Mouse (Mus musculus): ENCODE results near the gene Cebpg. TPM values are rescaled to one million over a fixed set of nuclear protein-coding genes. Genes with fewer than 3 reads are reported as not detected.

Cebpg gene
- total RNA-seq, 2 experiments from 2014 or later: 27.8 to 29.1 TPM

DNA sequence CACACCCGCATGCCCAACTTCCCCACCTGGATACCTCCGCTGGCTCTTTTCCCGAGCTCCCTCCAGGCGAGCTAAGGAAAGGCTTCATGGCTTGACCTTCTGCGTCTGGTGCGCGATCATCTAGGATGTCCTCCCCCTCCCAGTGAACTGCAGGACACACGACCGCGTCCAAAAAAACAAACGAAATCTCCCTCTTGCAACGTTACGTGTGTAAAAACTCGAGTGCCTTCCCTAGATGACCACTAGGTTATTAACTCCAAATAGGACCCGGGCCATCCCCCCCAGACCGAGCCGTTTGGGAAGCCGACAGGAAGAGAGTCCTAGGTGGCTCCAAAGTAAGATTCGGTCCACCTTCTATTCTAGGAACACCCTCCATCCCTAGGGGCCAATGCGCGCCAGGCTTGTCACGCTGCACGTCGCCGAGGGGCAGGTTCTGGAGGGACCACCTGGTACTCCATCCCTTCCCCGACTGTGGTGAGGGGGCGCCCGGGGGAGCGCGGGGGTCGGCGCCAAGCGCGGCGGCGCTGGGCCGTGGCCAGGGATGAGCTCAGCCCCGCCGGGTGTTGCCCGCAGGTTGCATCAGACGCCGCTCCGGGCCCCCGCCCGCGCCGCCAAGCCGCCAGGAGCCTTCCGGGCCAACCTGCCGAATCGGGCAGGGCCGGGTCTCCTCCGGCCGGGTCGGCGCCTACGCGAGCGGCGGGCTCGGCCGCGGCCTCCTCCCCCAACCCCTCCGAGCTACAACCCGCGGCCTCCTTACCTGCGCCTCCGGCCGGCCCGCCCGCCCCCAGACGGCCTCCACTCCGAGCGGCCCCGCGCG lies 546 bp downstream of the Cebpg start:
- DNase-seq: peak; percentile 63 to 72
- intact Hi-C loops (cut with DNase I): loop anchor here (2.0 to 5.0 kb wide), 2 partner anchors 25 to 61 kb away; partner anchors contain the start of gene Cebpa

DNA sequence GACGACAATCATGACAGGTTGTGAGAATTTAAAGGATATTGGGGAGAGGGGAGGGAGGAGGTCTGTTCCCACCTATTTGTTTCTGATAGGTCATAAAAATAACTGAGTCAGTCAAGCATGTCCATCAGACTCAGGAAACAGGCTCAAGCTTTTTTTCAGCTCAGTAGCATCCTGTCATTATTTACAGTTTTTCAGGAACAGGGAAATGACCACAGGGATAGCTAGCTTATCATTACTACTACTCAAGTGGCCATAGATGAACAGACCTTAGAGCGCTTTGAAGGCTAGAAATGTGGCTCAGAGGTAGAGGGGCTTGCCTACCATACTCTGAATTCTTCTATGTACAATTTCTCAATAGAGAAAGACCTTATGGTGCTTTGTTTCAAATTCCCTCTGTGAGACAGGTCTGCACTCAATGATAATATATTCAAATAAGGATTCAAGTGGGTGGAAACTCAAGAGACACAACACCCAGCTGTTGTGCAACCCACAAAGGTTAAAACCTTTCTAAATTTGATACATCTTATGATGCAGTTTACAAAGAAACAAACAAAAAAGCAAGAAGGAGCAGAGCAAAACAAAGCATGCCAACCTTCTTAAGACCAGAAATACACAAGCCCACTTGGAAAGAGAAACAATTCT lies 1.3 kb downstream of the Cebpg start:
- no peak for DNase-seq
- intact Hi-C loops (cut with DNase I): loop anchor here (5.0 kb wide), 1 partner anchor 62 kb away; the partner anchor contains the start of gene Cebpa

- intact Hi-C loops (cut with DNase I): no loop called here
- DNase-seq: no peak
Measured at GRCm38 (mm10) chr7:35054286-35054685, 2.1 kb downstream of the Cebpg start.

DNA sequence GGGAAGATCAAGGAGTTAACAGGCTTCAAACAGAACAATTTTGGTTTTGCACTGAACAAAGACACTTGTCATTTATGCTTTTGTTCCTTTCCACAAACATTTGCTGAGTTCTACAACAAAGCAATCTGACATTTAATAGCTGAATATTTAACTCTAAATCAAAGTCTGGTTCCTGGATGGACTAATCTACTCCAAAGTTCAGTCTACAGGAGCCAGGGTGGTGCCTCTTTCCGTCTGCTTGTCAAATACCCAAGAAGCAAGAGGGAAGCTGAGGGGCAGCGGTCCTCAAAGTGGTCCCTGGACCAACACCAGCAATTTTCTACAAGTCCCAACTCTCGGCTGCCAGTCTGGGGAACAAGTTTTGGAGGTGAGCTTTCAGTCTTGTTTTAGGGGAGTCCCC lies 3.2 kb downstream of the Cebpg start:
- intact Hi-C loops (cut with DNase I): no loop called here
- no peak for DNase-seq

GRCm38 (mm10) chr7:35050540-35050939 lies 5.8 kb downstream of the Cebpg start:
- DNase-seq: no peak
- intact Hi-C loops (cut with DNase I): no loop called here

- intact Hi-C loops (cut with DNase I): no loop called here
- no peak for DNase-seq
Measured at GRCm38 (mm10) chr7:35046091-35046490, 10.3 kb downstream of the Cebpg start.

DNA sequence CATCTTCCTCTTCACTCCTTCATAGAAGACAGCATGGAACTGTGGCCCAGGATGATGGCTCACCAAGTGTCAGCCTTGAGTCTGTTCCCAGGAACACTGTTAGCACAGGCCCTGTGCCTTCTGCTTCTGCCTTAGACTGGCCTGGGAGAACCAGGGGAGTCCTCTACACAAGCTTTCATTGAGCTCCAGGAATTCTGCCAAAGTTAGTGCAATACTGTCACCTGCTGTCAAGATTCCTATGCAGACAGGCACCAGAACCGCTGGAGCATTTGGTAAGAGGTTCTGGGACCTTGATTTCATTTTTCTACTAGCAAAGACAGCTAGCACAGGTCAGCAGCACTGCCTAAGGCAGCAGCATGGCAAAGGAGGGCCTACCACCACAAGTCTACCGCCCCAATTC lies 11.7 kb downstream of the Cebpg start:
- DNase-seq: no peak
- intact Hi-C loops (cut with DNase I): no loop called here

DNA sequence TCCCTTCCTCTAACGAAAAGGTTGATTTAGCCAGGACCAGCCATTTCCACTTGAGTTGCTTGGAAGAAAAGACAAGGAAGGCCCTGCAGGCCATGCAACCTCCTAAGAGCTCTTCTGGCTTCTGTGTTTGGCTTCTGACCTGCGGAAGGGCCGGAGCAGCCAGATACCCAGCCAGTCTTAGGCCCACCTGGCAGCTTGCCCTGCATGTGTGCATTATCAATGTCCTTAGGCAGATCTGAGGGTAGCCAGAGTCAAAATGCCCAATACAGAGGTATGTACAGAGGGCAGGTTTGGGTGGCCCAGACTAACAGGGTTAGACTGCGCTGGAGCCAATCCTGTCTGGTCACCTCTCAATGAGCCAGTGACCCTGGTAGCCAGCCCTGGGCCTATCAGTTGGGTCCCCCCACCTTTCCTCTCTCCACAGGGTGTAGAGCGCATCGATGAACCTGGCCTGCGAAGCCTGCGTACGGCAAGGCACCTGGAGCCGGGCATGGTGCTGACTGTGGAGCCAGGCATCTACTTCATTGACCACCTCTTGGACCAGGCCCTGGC lies 13.0 kb downstream of the Cebpg start:
- intact Hi-C loops (cut with DNase I): no loop called here
- no peak for DNase-seq

GRCm38 (mm10) chr7:35042759-35043217 lies 13.6 kb downstream of the Cebpg start:
- peak in 1 of 2 experiments; percentile 54 for DNase-seq
- intact Hi-C loops (cut with DNase I): no loop called here

DNA sequence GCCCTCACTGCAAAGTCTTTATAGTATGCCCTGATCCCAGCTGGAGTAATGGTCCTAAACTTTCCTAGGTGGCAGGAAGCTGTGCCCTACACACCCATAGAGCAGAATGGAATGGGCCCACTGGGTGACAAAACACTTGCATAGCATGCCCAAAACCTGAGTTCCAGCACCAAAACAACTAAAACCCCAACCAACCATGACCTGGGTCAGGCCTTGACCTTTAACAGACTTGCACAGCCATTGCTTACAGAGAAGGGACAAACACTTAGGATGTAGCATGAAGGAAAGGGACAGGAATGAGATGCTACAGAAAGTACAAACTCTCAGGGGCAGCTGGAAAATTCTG lies 14.2 kb downstream of the Cebpg start:
- intact Hi-C loops (cut with DNase I): no loop called here
- no peak for DNase-seq

- intact Hi-C loops (cut with DNase I): no loop called here
- DNase-seq: peak; percentile 35 to 57
Measured at GRCm38 (mm10) chr7:35041286-35042208, 14.8 kb downstream of the Cebpg start.

DNA sequence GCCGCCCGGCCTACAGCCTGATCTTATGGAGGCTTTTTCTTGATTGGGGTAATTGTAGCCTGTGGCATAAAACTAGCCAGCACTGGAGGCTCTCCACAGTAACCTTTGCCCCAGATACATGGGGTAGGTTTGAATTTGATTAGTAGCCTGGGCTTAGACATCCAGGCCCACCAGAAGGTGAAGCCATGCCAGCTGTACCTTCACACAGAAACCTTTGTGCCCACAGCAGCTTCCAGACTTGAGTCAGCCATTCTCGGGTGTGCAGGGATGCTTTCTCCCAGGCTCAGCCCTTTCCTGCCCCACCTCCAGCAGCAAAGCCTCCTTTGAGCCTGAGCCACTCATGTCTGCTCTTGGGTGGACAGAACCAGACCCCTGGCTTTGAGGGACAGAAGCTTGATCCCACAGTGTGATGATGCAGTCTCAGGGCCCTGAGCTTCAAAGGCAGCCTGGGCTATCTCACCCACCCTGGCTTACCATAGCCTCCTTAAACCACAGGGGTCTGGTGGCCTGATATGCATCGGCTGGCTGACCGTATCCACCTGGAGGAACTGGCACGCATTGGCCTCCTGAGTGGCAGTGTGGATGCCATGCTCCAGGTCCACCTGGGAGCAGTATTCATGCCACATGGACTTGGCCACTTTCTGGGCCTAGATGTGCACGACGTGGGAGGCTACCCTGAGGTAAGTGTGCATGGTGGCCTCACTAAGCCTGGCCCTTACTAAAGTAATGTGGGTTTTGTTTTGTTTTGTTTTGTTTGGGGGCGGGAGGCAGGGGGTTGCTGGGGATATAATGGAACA lies 16.0 kb downstream of the Cebpg start:
- DNase-seq: no peak
- intact Hi-C loops (cut with DNase I): no loop called here

GRCm38 (mm10) chr7:35037408-35037807 lies 19.0 kb downstream of the Cebpg start:
- intact Hi-C loops (cut with DNase I): no loop called here
- no peak for DNase-seq

DNA sequence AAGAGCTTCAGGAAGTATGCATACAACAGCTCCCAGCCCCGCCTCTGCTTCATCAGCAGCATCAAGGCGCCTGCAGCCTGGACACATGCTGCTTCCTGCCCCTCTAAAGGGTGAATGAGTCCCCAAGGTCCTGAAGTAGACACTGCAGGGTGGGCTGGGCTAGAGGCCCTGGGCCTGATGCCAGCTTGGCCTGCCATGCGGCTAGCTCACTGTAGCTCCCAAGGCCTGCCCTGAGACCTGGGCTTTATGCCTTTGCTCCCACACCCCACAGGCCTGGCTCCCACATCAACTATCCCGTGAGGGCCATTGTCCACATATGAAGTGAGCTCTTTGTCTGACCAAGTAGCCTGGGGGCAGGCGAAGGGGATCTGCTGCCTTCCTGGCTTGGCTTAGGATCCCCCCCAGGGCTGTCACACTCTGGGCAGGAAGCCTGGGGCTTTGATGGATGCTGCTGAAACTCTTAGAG lies 20.1 kb downstream of the Cebpg start:
- peak; percentile 60 to 68 for DNase-seq
- intact Hi-C loops (cut with DNase I): no loop called here

DNA sequence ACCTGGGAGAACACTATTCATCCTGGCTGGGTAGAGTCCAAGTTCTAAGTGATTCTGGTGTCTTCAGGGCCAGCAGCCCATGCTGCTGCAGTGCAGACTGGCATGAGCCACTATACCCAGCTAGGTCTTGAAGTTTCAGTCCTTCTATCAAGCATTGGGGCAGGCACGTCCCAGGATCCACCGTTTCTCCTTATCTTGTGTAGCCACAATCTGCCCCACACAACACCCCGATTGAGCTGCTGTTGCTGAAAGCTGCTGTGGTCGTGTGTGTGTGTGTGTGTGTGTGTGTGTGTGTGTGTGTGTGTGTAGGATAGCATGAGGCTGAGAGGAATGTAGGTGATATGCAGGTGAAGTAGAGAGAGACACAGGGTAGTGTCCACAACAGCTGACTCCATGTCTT lies 20.8 kb downstream of the Cebpg start:
- intact Hi-C loops (cut with DNase I): no loop called here
- no peak for DNase-seq

DNA sequence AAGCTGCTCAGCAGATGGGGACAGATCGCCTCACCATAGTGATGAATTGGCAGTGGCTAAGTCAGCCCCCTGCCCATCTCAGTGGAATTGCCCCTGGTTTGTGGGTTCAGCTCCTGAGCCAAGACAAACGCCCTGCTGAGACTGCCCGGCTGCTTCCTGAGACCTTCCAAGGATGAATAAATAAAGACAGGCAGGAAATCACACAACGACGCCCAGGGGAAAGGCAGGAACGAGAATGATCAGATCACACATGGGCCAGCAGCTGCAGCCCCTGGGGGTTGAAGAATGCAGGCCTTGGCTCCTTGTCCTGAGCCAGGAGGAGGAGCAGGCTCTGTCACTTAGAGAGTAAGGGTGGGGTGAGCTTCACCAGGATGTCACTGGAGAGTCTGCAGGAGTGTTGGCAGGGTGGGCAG lies 21.2 kb downstream of the Cebpg start:
- intact Hi-C loops (cut with DNase I): no loop called here
- DNase-seq: peak; percentile 31 to 48

GRCm38 (mm10) chr7:35030567-35030966 lies 25.8 kb downstream of the Cebpg start:
- intact Hi-C loops (cut with DNase I): no loop called here
- no peak for DNase-seq

DNA sequence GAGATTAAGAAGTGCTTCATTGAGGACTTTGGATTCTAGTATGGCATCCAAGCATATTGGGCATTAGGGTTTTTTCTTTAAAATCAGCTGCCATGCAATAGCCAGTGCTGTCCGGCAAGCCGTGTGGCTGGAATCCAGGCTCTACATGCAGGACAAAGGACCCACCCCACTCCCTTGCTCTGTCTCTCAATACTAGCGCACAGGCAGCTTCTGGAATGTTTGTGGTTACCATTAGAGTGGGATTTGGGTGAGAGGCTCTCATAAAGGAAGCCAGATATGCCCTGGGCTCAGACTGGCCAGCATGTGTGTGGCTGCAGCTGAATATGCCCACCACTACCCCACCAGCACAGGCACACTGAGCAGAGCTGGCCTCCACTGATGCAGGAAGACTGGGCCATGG lies 26.7 kb downstream of the Cebpg start:
- intact Hi-C loops (cut with DNase I): no loop called here
- no peak for DNase-seq

DNA sequence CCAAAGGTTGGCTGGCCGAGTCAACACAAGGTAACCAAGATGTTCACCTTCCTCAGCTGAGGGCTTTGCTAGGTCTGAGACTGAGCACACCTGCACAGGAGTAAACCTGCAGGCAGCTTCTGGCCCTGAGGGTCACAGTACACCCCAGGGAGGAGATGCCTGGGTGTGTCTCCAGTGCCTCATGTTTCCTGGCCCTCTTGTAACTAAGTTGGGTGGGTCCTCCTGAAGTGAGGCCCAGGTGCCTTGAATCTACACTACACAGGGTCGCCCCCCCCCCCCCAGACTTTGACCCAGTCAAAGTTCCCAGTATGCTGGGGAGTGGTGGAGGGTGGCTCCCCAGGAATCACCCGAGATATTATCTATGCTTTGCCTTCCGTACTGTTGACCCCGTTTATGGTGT lies 27.1 kb downstream of the Cebpg start:
- intact Hi-C loops (cut with DNase I): no loop called here
- DNase-seq: no peak

DNA sequence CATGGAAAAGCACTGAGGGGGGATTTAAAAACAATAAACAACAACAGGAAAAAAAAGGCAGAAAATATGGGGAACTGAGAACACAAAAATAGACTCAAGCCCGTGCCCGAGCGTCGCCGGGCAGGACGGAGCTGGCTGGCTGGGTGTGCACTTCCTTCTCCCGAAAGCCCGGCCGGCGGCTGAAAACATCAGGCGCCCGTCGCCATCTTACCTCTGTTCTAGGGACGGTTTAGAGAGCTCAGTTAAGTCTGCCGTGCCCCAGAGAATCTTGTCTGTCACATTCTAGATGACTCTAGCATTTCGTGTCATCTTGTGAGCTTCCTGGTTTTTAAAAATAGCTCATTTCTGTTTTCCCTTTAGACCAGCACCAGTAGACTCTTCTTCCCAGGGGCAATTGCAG lies 27.8 kb downstream of the Cebpg start:
- DNase-seq: no peak
- intact Hi-C loops (cut with DNase I): no loop called here
